Mouse (Mus musculus): ENCODE results near the gene Zfp551. TPM values are rescaled to one million over a fixed set of nuclear protein-coding genes. Genes with fewer than 3 reads are reported as not detected.

The Zfp551 gene
- 1.5 TPM for polyA plus RNA-seq (2014; fragmentation: Illumina TruSeq; extraction: RNeasy Lipid Tissue Mini Kit (QIAGEN cat#74804); ENCODE audit: low read depth, low replicate concordance)

GRCm38 (mm10) chr7:12422245-12422849, at the start of gene Zfp551:
Zfp551 (minus strand) TSS chr7:12422751.

GRCm38 (mm10) chr7:12369173-12369572, 53.4 kb downstream of the Zfp551 start, which contains the start of gene Vmn1r84:
Vmn1r84 (minus strand) TSS chr7:12369273.

Other genes with a start within 250 kb of the Zfp551 start
- gene Vmn1r80, start 233.5 kb downstream of the Zfp551 start, polyA plus RNA-seq (2014; fragmentation: Illumina TruSeq; extraction: RNeasy Lipid Tissue Mini Kit (QIAGEN cat#74804); ENCODE audit: low read depth, low replicate concordance) = not detected
- gene Vmn1r81, start 154.5 kb downstream of the Zfp551 start, polyA plus RNA-seq (2014; fragmentation: Illumina TruSeq; extraction: RNeasy Lipid Tissue Mini Kit (QIAGEN cat#74804); ENCODE audit: low read depth, low replicate concordance) = not detected
- gene Vmn1r82, start 122.3 kb downstream of the Zfp551 start, polyA plus RNA-seq (2014; fragmentation: Illumina TruSeq; extraction: RNeasy Lipid Tissue Mini Kit (QIAGEN cat#74804); ENCODE audit: low read depth, low replicate concordance) = not detected
- not detected for gene Vmn1r83, start 93.3 kb downstream of the Zfp551 start, polyA plus RNA-seq (2014; fragmentation: Illumina TruSeq; extraction: RNeasy Lipid Tissue Mini Kit (QIAGEN cat#74804); ENCODE audit: low read depth, low replicate concordance)
- not detected for gene Vmn1r84, start 53.5 kb downstream of the Zfp551 start, polyA plus RNA-seq (2014; fragmentation: Illumina TruSeq; extraction: RNeasy Lipid Tissue Mini Kit (QIAGEN cat#74804); ENCODE audit: low read depth, low replicate concordance)
- gene Zfp606, start 55.5 kb upstream of the Zfp551 start, polyA plus RNA-seq (2014; fragmentation: Illumina TruSeq; extraction: RNeasy Lipid Tissue Mini Kit (QIAGEN cat#74804); ENCODE audit: low read depth, low replicate concordance) = 10.0 TPM
- gene 2900092C05Rik, start 89.8 kb upstream of the Zfp551 start, polyA plus RNA-seq (2014; fragmentation: Illumina TruSeq; extraction: RNeasy Lipid Tissue Mini Kit (QIAGEN cat#74804); ENCODE audit: low read depth, low replicate concordance) = not detected
- not detected for gene Vmn2r53, start 186.0 kb upstream of the Zfp551 start, polyA plus RNA-seq (2014; fragmentation: Illumina TruSeq; extraction: RNeasy Lipid Tissue Mini Kit (QIAGEN cat#74804); ENCODE audit: low read depth, low replicate concordance)
- not detected for gene Vmn2r54, start 217.6 kb upstream of the Zfp551 start, polyA plus RNA-seq (2014; fragmentation: Illumina TruSeq; extraction: RNeasy Lipid Tissue Mini Kit (QIAGEN cat#74804); ENCODE audit: low read depth, low replicate concordance)